Mouse (Mus musculus): ENCODE data around the gene Exoc3l4. TPM values are rescaled to one million over a fixed set of nuclear protein-coding genes. Genes with fewer than 3 reads are reported as not detected.

Exoc3l4 gene
- polyA plus RNA-seq, 1 experiment from 2014 or later = 1.9 TPM

- Histone ChIP-seq H3K4me2 (ENCODE audit: low read length) (0 out of 2 replicates have a peak overlapping the region, but pooled peaks have one; percentile 14), H3K9ac (replicated peaks; ENCODE audit: low read depth, low read length) (no peak overlapping the region), H3K4me3 (replicated peaks; ENCODE audit: low read length) (peak overlapping the region; percentile 23; the same call in 1 of the 2 replicates), H3K4me1 (replicated peaks; ENCODE audit: control insufficient read depth, insufficient read depth, low read length) (peaks cover 16% of the 10 kb centered on the region), H3K36me3 (ENCODE audit: control insufficient read depth, insufficient read depth) (no peaks in the 10 kb centered on the region), H3K27me3 (replicated peaks; ENCODE audit: control insufficient read depth, insufficient read depth, low read length) (peaks cover 94% of the 10 kb centered on the region), H3K9me3 (ENCODE audit: control insufficient read depth, low read length) (no peaks in the 10 kb centered on the region), H3K27ac (ENCODE audit: low read length) (no peak overlapping the region)
- WGBS = 5% methylated on average over 27 of the region's 27 CpGs
- no peak for ATAC-seq
Observed at GRCm38 (mm10) chr12:111445890-111446613, 29.2 kb downstream of the Exoc3l4 start.

- peaks cover 92% of the 10 kb centered on the region for H3K27me3 ChIP-seq (replicated peaks; ENCODE audit: control insufficient read depth, insufficient read depth, low read length)
- ATAC-seq = no peak
- H3K4me1 ChIP-seq (replicated peaks; ENCODE audit: control insufficient read depth, insufficient read depth, low read length) = peaks cover 16% of the 10 kb centered on the region
- H3K9me3 ChIP-seq (ENCODE audit: control insufficient read depth, low read length) = no peaks in the 10 kb centered on the region
- H3K4me2 ChIP-seq (ENCODE audit: low read length) = no peak overlapping the region
- no peaks in the 10 kb centered on the region for H3K36me3 ChIP-seq (ENCODE audit: control insufficient read depth, insufficient read depth)
- no peak overlapping the region for H3K9ac ChIP-seq (replicated peaks; ENCODE audit: low read depth, low read length)
- H3K27ac ChIP-seq (ENCODE audit: low read length) = no peak overlapping the region
- H3K4me3 ChIP-seq (replicated peaks; ENCODE audit: low read length) = no peak overlapping the region
- 11% methylated on average over 5 of the region's 5 CpGs for WGBS
Observed at GRCm38 (mm10) chr12:111446745-111447144, 29.9 kb downstream of the Exoc3l4 start.

DNA sequence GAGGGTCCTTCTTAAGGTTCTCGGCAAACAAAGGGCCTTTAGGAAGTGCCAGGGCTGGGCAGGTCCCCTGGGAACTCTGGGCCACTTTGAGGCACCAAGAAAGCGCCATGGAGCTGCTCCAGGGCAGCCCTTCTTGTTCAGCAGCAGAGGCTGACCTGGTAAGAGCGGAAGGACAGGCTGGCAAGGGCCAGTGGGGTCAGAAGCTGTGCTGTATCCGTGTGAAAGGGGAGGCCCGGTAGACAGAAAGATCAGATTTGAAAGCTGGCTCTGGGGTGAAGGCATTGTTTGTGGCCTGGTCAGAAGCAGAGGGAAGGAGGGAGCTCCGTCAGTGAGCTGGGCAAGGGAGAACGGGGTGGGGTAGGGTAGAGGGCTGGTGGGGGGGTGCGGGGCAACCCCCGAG, 30.5 kb downstream of the Exoc3l4 start:
- no peak for ATAC-seq
- 17% methylated on average over 9 of the region's 9 CpGs for WGBS

DNA sequence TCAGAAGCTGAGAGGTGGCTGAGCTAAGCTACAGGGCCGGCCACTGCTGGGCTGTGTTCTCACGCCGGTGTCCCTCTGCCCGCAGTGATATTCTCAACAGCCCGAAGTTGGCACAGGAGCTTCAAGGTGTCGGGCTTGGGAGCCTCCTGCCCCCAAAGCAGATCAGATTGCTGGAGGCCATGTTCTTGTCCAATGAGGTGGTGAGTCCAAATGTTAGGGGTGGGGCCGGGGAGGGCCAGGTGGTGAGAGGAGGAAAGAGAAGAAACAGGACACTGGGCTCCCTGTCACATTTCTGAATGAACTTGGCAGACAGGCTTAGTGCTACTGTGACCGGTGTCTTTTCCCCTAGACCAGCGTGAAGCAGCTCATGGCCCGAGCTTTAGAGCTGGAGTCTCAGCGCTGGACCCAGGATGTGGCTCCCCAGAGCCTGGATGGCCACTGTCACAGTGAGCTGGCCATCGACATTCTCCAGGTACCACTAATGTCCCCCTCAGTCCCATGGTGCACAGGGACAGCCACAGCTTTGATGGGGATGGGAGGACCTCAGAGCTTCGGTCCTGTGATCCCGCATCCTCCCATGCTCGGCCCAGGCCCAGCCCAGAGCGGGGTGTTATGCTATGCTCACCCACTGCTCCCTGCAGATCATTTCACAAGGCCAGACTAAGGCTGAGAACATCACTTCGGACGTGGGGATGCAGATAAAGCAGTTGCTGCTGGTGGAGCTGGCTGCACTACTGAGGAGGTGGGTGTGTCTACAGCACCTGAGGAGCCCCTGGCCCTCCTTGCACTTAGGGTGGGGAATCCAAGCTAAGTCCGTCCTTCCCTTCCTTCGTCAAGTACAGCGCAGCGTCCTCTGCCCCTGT, 31.3 kb downstream of the Exoc3l4 start:
- no peak overlapping the region for H3K27ac ChIP-seq (ENCODE audit: low read length)

More for the DNA sequence above, 30.5 kb downstream of the Exoc3l4 start:
- H3K9ac ChIP-seq (replicated peaks; ENCODE audit: low read depth, low read length) = no peak overlapping the region
- peaks cover 88% of the 10 kb centered on the region for H3K27me3 ChIP-seq (replicated peaks; ENCODE audit: control insufficient read depth, insufficient read depth, low read length)
- peaks cover 12% of the 10 kb centered on the region for H3K4me1 ChIP-seq (replicated peaks; ENCODE audit: control insufficient read depth, insufficient read depth, low read length)
- H3K36me3 ChIP-seq (ENCODE audit: control insufficient read depth, insufficient read depth) = no peaks in the 10 kb centered on the region
- no peak overlapping the region for H3K4me3 ChIP-seq (replicated peaks; ENCODE audit: low read length)
- H3K4me2 ChIP-seq (ENCODE audit: low read length) = no peak overlapping the region
- H3K9me3 ChIP-seq (ENCODE audit: control insufficient read depth, low read length) = no peaks in the 10 kb centered on the region
- H3K27ac ChIP-seq (ENCODE audit: low read length) = no peak overlapping the region

DNA sequence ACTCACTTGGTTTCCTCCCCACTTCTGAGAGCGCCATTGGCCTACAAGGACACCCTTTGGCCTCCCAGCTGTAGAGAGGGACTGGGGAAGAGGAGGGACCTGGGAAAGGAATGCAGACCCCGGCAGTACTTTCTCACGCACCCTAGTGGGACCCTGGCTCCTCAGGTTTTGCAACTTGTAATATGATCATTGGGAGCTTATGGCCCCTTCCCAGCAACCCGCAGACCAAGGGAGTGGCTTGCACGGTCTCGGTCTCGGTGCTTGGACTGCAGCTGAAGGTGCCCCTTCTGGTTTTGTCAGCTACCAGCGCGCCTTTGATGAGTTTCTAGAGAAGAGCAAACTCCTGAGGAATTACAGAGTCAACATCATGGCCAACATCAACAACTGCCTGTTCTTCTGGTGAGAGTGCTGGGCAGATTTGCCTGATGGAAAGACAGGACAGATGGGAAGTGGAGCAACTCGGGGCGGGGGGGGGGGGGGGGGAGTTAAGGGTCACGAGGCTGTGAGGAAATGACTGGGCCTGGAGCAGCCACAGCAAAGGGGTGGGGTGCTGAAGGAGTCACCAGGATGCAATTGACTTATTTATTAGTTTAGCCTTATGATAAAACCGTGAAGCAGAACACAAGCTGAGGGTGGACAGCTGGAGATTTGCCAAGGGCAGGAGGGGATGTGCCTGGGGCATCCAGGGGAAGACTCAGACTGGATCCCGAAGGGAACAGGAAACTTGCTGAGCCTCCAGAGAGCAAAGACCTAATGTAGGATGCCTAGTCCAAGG, 32.3 kb downstream of the Exoc3l4 start:
- Histone ChIP-seq H3K27ac (ENCODE audit: low read length) (no peak overlapping the region), H3K4me3 (replicated peaks; ENCODE audit: low read length) (no peak overlapping the region), H3K36me3 (ENCODE audit: control insufficient read depth, insufficient read depth) (no peaks in the 10 kb centered on the region), H3K9ac (replicated peaks; ENCODE audit: low read depth, low read length) (no peak overlapping the region), H3K4me2 (ENCODE audit: low read length) (no peak overlapping the region), H3K27me3 (replicated peaks; ENCODE audit: control insufficient read depth, insufficient read depth, low read length) (peaks cover 71% of the 10 kb centered on the region), H3K9me3 (ENCODE audit: control insufficient read depth, low read length) (no peaks in the 10 kb centered on the region), H3K4me1 (replicated peaks; ENCODE audit: control insufficient read depth, insufficient read depth, low read length) (peaks cover 7% of the 10 kb centered on the region; the same call in 1 of the 2 replicates)
- ATAC-seq = no peak
- 16% methylated on average over 12 of the region's 14 CpGs for WGBS

More for the DNA sequence above, 31.3 kb downstream of the Exoc3l4 start:
- ATAC-seq = no peak
- Histone ChIP-seq H3K4me1 (replicated peaks; ENCODE audit: control insufficient read depth, insufficient read depth, low read length) (peaks cover 7% of the 10 kb centered on the region; the same call in 1 of the 2 replicates), H3K9me3 (ENCODE audit: control insufficient read depth, low read length) (no peaks in the 10 kb centered on the region), H3K4me3 (replicated peaks; ENCODE audit: low read length) (no peak overlapping the region), H3K9ac (replicated peaks; ENCODE audit: low read depth, low read length) (no peak overlapping the region), H3K27me3 (replicated peaks; ENCODE audit: control insufficient read depth, insufficient read depth, low read length) (peaks cover 81% of the 10 kb centered on the region), H3K36me3 (ENCODE audit: control insufficient read depth, insufficient read depth) (no peaks in the 10 kb centered on the region), H3K4me2 (ENCODE audit: low read length) (no peak overlapping the region)
- 11% methylated on average over 22 of the region's 22 CpGs for WGBS

GRCm38 (mm10) chr12:111450359-111450758, 33.5 kb downstream of the Exoc3l4 start:
- ATAC-seq = no peak
- Histone ChIP-seq H3K36me3 (ENCODE audit: control insufficient read depth, insufficient read depth) (no peaks in the 10 kb centered on the region), H3K4me2 (ENCODE audit: low read length) (no peak overlapping the region), H3K4me3 (replicated peaks; ENCODE audit: low read length) (no peak overlapping the region), H3K4me1 (replicated peaks; ENCODE audit: control insufficient read depth, insufficient read depth, low read length) (peaks cover 7% of the 10 kb centered on the region; the same call in 1 of the 2 replicates), H3K9ac (replicated peaks; ENCODE audit: low read depth, low read length) (no peak overlapping the region), H3K27me3 (replicated peaks; ENCODE audit: control insufficient read depth, insufficient read depth, low read length) (peaks cover 59% of the 10 kb centered on the region), H3K27ac (ENCODE audit: low read length) (no peak overlapping the region), H3K9me3 (ENCODE audit: control insufficient read depth, low read length) (no peaks in the 10 kb centered on the region)
- WGBS = 42% methylated on average over 6 of the region's 6 CpGs

DNA sequence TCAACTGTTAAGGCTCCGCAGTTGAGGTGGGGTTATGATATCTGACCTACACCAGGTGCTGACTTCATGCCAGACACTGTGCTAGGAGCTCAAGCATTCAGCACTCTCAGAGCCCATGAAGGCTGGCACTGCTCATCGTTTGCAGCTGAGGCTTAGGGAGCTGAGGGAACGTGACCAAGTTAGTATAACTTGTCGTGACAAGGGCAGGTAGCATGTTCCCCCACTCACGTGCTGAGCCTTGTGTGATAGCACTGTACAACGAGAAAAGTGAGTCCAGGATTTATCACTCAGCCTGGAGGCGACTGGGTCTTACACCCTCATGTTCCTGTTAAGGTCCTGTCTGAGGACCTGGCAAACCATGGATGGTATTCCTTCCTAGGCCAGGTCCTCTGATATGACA, 34.7 kb downstream of the Exoc3l4 start:
- H3K27me3 ChIP-seq (replicated peaks; ENCODE audit: control insufficient read depth, insufficient read depth, low read length) = peaks cover 53% of the 10 kb centered on the region
- 81% methylated on average over 7 of the region's 7 CpGs for WGBS
- H3K4me2 ChIP-seq (ENCODE audit: low read length) = no peak overlapping the region
- ATAC-seq = no peak
- H3K4me1 ChIP-seq (replicated peaks; ENCODE audit: control insufficient read depth, insufficient read depth, low read length) = no peaks in the 10 kb centered on the region
- no peaks in the 10 kb centered on the region for H3K36me3 ChIP-seq (ENCODE audit: control insufficient read depth, insufficient read depth)
- H3K9ac ChIP-seq (replicated peaks; ENCODE audit: low read depth, low read length) = no peak overlapping the region
- no peaks in the 10 kb centered on the region for H3K9me3 ChIP-seq (ENCODE audit: control insufficient read depth, low read length)
- H3K4me3 ChIP-seq (replicated peaks; ENCODE audit: low read length) = no peak overlapping the region
- no peak overlapping the region for H3K27ac ChIP-seq (ENCODE audit: low read length)

DNA sequence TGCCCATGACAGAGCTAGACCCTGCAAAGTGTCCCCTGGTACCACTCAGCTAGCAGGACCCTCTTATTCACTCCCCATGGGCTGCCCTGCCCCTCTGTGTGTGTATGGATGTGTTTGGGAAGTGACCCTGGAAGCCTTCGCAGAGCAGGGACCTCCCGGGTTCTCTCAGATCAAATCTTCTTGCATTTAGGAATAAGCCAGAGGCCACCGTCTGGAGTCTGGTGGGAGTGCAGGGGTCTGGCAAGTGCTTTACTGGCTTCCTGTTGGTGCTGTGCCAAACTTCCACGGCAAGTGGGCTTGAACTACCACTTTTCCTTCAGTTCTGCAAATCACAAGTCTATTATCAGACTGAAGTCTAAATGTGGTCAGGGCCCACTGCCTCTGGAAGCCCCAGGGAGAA, 37.2 kb downstream of the Exoc3l4 start:
- no peaks in the 10 kb centered on the region for H3K4me1 ChIP-seq (replicated peaks; ENCODE audit: control insufficient read depth, insufficient read depth, low read length)
- no peak for ATAC-seq
- H3K27me3 ChIP-seq (replicated peaks; ENCODE audit: control insufficient read depth, insufficient read depth, low read length) = peaks cover 31% of the 10 kb centered on the region
- H3K4me2 ChIP-seq (ENCODE audit: low read length) = no peak overlapping the region
- H3K27ac ChIP-seq (ENCODE audit: low read length) = no peak overlapping the region
- no peak overlapping the region for H3K9ac ChIP-seq (replicated peaks; ENCODE audit: low read depth, low read length)
- 32% methylated on average over 4 of the region's 4 CpGs for WGBS
- no peaks in the 10 kb centered on the region for H3K9me3 ChIP-seq (ENCODE audit: control insufficient read depth, low read length)
- no peak overlapping the region for H3K4me3 ChIP-seq (replicated peaks; ENCODE audit: low read length)
- no peaks in the 10 kb centered on the region for H3K36me3 ChIP-seq (ENCODE audit: control insufficient read depth, insufficient read depth)

Data from forebrain, embryonic 16.5 days (tissue).